Mouse (Mus musculus): ENCODE measurements at regions not wholly inside any gene's neighbourhood (a gene's known extent, or its start where the extent isn't known, plus 50 kb on each side); places are given as distances from the start of the nearest gene placed in this dataset.

GRCm38 (mm10) chr6:126588761-126589160, 53.5 kb upstream of the Kcna5 start:
- peak; percentile 69 for DNase-seq (ENCODE audit: low read depth, low spot score)

DNA sequence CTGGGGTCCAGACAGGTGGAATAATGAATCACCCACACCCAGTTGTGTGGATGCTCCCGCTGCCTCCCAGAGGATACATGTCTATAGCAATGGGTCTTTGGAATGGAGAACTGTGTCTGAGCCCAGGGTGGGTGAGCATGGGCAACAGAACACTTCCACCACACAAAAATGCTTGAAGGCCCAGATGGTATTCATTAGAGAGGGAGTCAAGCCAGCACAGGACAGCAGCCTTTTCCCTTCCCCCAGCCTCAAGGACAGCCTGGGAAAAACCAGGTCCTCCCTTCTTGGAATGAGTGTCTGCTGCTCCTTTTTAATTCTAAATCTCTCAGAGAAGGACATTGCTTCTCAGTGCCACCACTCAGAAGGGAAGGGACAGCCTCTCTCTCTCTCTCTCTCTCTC, 52.3 kb upstream of the Kcna5 start:
- peak; percentile 83 for DNase-seq (ENCODE audit: low read depth, low spot score)

DNA sequence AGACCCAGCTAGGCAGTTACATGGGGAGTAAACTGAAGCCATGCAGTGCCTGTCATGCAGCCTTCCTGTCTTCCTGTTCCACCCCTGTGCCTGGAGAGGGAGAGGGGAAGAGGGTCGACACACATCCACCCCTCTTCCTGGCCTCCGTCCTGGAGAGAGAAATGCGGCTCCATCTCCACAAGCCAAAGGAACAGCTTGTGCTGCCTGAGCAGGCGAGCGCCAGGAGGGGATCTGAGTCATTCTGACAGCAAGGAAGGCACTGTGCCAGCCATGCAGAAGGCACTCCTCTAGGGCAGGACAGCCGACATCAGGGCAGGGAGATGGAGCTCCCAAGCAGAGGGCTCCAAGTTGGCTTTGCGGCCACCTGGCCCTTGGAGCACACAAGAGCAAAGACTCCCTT, 50.6 kb upstream of the Kcna5 start:
- peak; percentile 100 for DNase-seq (ENCODE audit: low read depth, low spot score)

Data from brain, adult 2 months (tissue).